Mouse (Mus musculus): Measurements from ENCODE around the gene Zfp804b. TPM values are rescaled to one million over a fixed set of nuclear protein-coding genes. Genes with fewer than 3 reads are reported as not detected.

Gene Zfp804b
- polyA plus RNA-seq, 1 experiment from 2014 or later = 0.05 TPM

GRCm38 (mm10) chr5:6795396-6795795 lies 549.2 kb downstream of the Zfp804b start:
- Histone ChIP-seq H3K9me3 (replicated peaks; ENCODE audit: low read length) (no peaks in the 10 kb centered on the region), H3K9ac (ENCODE audit: low read depth, low read length) (no peak overlapping the region), H3K4me2 (ENCODE audit: low read length) (no peak overlapping the region), H3K4me1 (replicated peaks; ENCODE audit: insufficient read depth, low read length) (no peaks in the 10 kb centered on the region), H3K36me3 (ENCODE audit: insufficient read depth, low read length) (no peaks in the 10 kb centered on the region), H3K4me3 (replicated peaks; ENCODE audit: low read depth, low read length) (no peak overlapping the region), H3K27me3 (ENCODE audit: insufficient read depth, low read length) (no peaks in the 10 kb centered on the region), H3K27ac (no peak overlapping the region)
- WGBS = 77% methylated on average over 2 of the region's 2 CpGs
- ATAC-seq (replicated peaks; ENCODE audit: low FRiP score, low read depth) (no peak), DNase-seq (ENCODE audit: low spot score) (no peak)
- no peak for TF ChIP-seq CTCF (IDR thresholded peaks at IDR 0.05; ENCODE audit: low read depth)

DNA sequence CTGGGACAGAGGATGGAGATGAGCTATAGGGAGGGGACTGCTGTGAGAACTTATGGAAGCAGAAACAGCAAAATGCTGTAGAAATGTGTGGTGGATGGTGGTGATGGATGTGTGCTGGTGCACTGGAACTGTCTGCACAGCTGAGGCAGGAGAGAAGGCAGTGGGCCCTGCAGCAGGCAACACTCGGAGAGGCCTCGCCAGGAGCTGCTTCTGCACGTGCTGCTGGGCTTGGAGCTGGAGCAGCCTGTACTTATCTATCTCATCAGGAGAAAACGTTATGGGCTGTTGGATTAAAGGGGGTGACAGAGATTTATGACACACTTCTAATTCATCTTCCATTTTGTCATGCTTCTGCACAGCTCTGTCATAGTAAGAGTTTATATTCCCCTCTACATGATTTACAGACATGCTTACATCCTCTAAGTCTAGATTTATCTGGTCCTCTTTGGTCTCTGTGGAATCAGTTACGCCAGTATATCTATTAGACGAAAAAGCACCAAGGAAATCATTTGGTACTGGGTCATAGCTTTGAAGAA lies 575.1 kb downstream of the Zfp804b start:
- 37% methylated on average over 6 of the region's 6 CpGs for WGBS
- Histone ChIP-seq H3K9ac (ENCODE audit: low read depth, low read length) (no peak overlapping the region), H3K4me2 (ENCODE audit: low read length) (no peak overlapping the region), H3K4me3 (replicated peaks; ENCODE audit: low read depth, low read length) (no peak overlapping the region), H3K27ac (no peak overlapping the region), H3K36me3 (ENCODE audit: insufficient read depth, low read length) (no peaks in the 10 kb centered on the region), H3K27me3 (ENCODE audit: insufficient read depth, low read length) (no peaks in the 10 kb centered on the region), H3K4me1 (replicated peaks; ENCODE audit: insufficient read depth, low read length) (no peaks in the 10 kb centered on the region), H3K9me3 (replicated peaks; ENCODE audit: low read length) (no peaks in the 10 kb centered on the region)
- DNase-seq (ENCODE audit: low spot score) = peak; percentile 0
- no peak for ATAC-seq (replicated peaks; ENCODE audit: low FRiP score, low read depth)
- TF ChIP-seq CTCF (IDR thresholded peaks at IDR 0.05; ENCODE audit: low read depth) = no peak

Other genes starting within 250 kb of the Zfp804b start
- gene Tex47, start 40.6 kb downstream of the Zfp804b start, polyA plus RNA-seq (2015; fragmentation: Nextera tagmentation; extraction: Ambion mirVana) = 0.07 TPM in 1 of 2 replicates, not detected in the other